Mouse (Mus musculus) heart, postnatal 0 days (tissue): ENCODE measurements around the gene Fndc11.

Source experiments
- CTCF ChIP-seq: IDR thresholded peaks from 2 replicates; pipeline ENCODE4 v1.5.1; 2016; ENCODE audit warnings: antibody characterized with exemption, control low read depth, low read depth
- EP300 ChIP-seq: IDR thresholded peaks from 2 replicates; pipeline ENCODE4 v1.6.1; 2016; ENCODE audit warnings: antibody characterized with exemption, low read depth

GRCm38 (mm10) chr2:181220361-181220760, 548 bp downstream of the Fndc11 start:
- TF ChIP-seq CTCF: no peak
- no peak for TF ChIP-seq EP300
